Mouse (Mus musculus) fibroblast of lung, adult 2 months (primary cell): ENCODE measurements around the gene Yeats4.
"Not testable (repeated sequence)": the region's sequence is repeated elsewhere in the genome, so short reads cannot be mapped to it uniquely, and the experiment has no call there.

Experiments
- DNase-seq: peaks from one replicate; pipeline ENCODE4 v3.0.0-alpha.2; 2011; ENCODE audit warnings: low read depth

Gene Yeats4

GRCm38 (mm10) chr10:117224102-117224990 lies at the start of gene Yeats4:
Gene Yeats4, minus strand, starts transcription at chr10:117224507.
- DNase-seq, result peak; percentile 86

DNA sequence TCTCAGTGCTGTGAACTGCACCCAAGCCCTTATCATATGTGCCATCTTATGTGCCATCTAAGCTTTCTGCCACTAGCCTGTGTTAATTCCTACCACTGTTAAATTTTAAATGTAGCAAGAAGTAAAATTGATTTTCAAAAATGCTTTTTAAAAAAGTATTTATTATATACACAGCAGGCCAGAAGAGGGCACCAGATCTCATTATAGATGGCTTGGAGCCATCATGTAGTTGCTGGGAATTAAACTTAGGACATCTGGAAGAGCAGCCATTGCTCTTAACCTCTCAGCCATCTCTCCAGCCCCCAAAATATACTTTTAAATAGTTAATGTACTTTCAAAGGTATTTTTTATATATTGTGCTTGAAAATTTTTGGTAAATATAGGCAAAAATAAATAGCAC lies 47.7 kb upstream of the Yeats4 start:
- DNase-seq, result no peak

- DNase-seq, result no peak
These were observed 35.6 kb upstream of the Yeats4 start for GRCm38 (mm10) chr10:117259870-117260269.

DNA sequence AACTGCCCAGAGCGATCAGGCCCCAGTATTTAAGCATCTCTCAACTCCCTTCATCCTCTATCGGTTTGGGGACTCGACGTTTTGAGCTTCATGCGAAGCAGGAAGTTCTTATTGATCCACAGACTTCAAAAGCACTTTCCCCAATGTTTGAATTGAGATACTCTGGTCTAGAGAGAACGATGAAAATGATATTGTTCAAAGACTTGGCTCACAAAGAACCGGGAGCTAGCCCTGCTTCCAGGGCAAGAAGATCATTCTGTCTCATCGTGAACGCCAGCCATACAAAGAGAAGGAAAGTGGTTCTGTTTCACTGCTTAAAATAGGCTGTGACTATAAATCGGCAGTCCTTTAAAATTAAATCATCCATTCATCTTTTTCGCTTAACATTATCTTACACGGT lies 14.3 kb upstream of the Yeats4 start, which contains the start of gene 9530003J23Rik:
9530003J23Rik (minus strand) TSS at position 101 of the 400 bp plus-strand sequence.
- DNase-seq, result no peak

GRCm38 (mm10) chr10:117235866-117236265 lies 11.6 kb upstream of the Yeats4 start:
- no peak for DNase-seq

- no peak for DNase-seq
These were observed 10.5 kb upstream of the Yeats4 start for GRCm38 (mm10) chr10:117234825-117235224.

DNA sequence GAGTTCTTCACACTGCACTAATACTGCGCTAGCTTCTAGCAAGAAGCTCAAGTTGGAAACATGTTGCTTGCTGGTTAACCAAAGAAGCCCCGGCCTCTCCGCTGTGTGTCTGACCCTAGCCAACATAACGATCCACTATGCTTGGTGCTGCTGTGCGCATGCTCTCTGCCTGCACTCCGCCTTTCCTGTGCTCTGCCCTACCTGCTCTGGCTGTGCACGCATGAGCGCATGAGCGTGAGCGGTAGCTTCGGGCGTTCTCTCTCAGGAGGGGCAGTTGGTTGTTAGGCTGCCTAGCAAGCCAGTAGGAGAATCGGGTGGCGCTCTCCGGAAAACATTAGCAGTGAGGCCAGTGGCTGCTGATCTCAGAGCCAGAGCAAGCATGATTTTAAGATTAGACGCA lies 5.5 kb upstream of the Yeats4 start:
- DNase-seq, result no peak

GRCm38 (mm10) chr10:117226002-117226401 lies 1.7 kb upstream of the Yeats4 start:
- no peak for DNase-seq

DNA sequence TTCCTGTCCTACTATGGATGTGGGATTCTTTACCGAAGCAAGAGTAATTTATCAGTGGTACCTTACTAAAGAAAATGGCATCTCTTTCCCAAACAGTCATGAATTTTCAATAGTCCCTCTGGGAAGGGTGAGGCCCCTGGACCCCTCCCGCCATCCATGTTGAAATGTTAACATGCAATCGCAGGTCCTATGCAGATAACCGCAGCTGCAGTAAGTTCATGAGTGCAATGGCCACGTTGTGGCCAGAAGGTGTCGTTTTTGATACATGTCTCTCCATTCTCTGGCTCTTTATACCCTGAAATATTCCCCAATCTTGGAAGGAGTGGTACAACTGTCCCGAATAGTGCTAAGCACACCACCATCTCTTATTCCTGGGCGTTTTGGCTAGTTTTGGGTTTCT lies 787 bp upstream of the Yeats4 start:
- no peak for DNase-seq

DNA sequence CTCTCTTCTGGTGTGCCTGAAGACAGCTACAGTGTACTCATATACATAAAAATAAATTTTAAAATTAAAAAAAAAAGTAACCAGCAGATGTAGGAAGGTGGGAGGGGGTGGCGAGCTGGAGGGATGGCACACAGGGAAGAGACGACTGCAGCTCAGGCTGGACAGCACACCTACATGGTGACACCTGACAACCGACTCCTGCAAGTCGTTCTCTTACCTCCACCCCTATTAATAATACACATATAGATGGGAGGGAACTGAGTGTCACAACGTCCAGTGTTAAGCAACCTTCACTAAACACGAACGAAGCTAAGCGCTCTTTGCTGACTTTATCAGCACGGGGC lies 577 bp downstream of the Yeats4 start:
- DNase-seq, result no peak

DNA sequence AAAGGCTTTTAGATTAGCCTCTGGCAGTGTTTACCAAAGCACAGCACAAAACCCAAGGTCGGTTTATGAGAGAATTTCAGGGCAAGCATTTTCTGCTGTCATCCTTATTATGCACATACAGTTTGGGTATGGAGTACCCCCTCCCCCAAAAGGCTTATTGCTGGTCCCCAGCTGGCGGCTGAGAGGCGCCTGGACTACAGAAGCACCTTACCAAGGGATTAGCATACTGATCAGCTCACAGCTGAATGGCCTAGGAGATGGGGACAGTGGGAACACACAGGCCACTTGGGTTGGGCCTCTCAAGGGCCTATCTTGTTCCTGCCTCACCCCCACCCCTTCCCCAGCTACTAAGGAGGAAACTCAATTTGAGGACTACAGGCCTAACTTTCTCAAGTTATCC lies 1.5 kb downstream of the Yeats4 start:
- DNase-seq, result no peak

DNA sequence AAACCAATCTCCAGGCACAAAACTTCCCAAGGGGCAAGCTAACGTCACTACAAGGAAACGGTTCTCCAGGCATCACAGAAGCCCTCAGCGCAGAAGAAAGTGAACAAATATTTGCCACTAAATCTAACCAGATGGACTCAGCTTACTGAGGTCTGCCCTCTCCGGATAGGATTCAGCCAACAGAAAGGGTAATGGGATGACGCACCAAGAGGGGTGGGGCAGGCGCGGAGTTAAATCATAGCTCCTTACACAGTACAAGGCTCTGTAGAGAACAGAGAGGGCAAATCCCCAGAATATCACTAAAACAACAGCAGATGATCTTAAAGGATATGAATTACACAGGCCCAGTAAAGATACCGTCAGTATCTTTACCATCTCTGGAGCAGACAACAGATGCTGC lies 6.0 kb downstream of the Yeats4 start:
- no peak for DNase-seq

GRCm38 (mm10) chr10:117217246-117217840 lies 7.0 kb downstream of the Yeats4 start:
- DNase-seq, result no peak

DNA sequence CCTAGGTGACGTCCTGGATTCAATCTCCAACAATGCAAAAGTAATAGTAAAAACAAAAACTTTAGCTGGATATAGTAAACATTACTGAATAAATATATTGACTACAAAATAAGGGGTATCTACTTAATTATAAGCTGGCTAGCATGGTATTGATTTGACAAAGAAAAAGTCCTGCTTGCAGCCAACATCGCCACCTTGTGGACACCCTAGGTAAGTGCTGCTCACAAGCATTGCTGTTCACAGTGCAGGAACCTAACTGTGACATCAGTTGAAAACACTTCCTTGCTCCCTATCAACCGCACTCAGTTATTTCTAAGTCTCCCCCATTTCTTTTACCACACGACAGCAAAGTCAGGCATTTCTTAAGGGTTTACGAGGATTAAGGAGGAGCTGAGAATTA lies 7.5 kb downstream of the Yeats4 start:
- DNase-seq, result no peak

- DNase-seq, result no peak
These were observed 8.2 kb downstream of the Yeats4 start for GRCm38 (mm10) chr10:117216132-117216495.

GRCm38 (mm10) chr10:117215409-117216131 lies 8.7 kb downstream of the Yeats4 start:
- DNase-seq, result no peak

DNA sequence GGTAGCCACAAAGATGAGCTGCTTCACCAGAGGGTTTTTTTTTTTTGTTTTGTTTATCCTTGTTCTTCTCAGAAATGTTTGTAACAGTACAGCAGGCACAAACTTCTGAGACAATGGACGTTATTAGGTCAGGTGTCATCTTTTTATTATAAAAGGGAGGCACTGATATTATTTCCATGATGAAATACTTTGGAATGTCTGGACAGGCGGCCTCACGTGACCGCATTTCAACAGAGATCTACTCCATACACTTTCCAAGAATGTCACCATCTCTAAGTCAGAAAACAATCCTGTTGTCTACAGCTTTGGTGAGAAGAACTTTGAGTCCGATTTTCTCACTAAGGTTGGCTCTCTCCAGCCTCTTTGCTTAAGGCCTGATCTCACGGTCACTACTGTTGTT lies 13.3 kb downstream of the Yeats4 start:
- DNase-seq, result no peak

GRCm38 (mm10) chr10:117209469-117209938 lies 14.8 kb downstream of the Yeats4 start:
- DNase-seq, result peak; percentile 40

DNA sequence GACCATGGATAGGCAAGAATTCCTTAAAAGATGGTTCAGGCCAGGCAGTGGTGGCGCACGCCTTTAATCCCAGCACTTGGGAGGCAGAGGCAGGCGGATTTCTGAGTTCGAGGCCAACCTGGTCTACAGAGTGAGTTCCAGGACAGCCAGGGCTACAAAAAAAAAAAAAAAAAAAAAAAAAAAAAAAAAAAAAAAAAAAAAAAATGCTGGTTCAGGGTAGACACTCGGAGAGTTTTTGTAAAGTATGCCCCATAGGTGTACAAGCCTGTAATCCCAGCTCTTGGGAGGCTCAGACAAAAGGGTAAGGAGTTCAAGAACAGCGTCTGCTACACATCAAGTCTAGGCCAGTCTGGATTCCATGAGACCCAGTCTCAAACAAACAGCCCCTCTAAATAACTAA lies 15.5 kb downstream of the Yeats4 start:
- not testable (repeated sequence) for DNase-seq

DNA sequence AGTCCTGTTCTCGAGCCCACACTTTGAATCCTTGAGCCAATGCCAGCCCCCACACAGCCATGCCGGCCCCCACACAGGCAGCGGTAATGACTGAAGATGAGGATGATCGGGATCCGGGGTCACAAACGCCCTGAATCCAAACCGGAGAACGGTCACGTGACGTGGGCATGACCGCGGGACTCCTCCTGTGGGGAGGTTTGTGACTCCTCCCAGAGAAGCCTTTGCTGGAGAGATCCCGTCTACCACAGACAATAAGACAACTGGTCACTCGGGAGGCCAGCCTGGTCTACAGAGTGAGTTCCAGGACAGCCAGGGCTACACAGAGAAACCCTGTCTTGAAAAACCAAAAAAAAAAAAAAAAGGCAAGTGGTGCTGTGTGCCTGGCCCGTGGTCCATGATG lies 16.1 kb downstream of the Yeats4 start:
- DNase-seq, result no peak

- no peak for DNase-seq
These were observed 18.2 kb downstream of the Yeats4 start for GRCm38 (mm10) chr10:117206070-117206469.

- peak; percentile 69 for DNase-seq
These were observed 20.7 kb downstream of the Yeats4 start for GRCm38 (mm10) chr10:117203558-117203981.
